Mouse (Mus musculus): ENCODE data around the gene Rnf149. TPM values are rescaled to one million over a fixed set of nuclear protein-coding genes. Genes with fewer than 3 reads are reported as not detected.
"Not testable (repeated sequence)": the region's sequence is repeated elsewhere in the genome, so short reads cannot be mapped to it uniquely, and the experiment has no call there.

Gene Rnf149
- 10 to 100 TPM; 28.3 to 28.5 TPM for total RNA-seq (2021)

DNA sequence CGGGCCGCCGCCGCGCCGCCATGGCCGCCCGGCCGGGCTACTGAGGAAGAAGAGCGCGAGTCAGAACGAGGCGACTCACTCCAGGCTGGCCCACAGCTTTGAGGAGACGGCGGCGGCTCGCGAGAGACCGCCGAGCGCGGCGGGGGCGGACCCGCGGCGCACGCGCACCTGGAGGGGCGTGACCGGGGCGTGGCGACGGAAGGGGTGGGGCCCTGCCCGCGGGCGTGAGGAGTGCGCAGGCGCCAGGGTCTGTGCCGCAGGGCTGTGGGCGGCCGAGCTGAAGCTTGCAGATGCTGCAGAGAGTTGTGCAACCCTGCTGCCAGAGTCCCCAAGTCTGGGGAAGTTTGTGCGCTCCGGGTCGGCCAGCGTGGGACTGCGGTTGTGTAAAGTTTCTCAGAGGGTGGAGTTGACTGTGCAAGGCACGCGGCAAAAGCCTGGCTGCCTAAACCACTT lies at the start of gene Rnf149:
Gene Rnf149 (minus strand): TSS at position 153 of the 453 bp plus-strand sequence.
- intact Hi-C loops (cut with DNase I), result loop anchor here (2.0 kb wide), 1 partner anchor 74 kb away; the partner anchor contains the start of gene Creg2
- DNase-seq (ENCODE audit: low spot score in 2 of 2), result peak; percentile 96 to 98

DNA sequence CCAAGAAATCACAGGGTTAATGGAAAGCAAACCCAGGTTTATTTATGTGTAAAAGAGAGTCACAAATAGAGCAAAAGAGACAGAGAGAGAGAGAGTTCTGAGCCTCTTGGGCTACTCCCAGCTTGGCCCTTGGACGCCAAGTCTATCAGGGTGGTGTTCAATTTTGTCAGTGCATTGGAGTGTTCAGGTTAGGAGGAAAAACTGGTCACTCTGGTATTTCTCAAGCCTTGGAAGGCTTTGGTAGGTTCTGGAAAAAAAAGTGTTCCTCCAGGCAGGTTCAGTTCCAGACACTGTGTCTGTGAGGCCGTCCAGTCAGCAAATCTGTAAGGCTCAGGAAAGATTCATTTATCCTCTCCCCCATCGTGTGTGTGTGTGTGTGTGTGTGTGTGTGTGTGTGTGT lies 48.3 kb upstream of the Rnf149 start:
- intact Hi-C loops (cut with DNase I), result no loop called here
- DNase-seq (ENCODE audit: low spot score in 2 of 2), result no peak

DNA sequence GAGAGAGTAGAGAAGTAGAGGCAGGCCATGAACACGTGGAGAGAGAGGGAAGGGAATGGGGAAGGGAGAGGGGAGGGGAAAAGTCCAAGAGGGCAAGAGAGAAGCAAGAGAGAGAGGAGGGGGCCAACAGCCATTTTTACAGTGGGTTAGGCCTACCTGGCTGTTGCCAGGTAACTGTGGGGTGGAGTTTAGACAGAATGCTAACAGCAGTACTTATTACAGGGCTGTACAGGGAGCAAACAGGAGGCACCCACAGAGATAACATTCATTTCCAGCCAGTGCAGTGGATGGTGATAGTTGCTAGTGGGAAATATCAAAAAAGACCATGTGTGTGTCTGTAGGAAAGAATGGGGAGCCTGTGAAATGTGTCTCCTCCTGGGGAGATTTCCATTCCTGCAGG lies 46.5 kb upstream of the Rnf149 start:
- no peak for DNase-seq (ENCODE audit: low spot score in 2 of 2)
- intact Hi-C loops (cut with DNase I), result no loop called here

DNA sequence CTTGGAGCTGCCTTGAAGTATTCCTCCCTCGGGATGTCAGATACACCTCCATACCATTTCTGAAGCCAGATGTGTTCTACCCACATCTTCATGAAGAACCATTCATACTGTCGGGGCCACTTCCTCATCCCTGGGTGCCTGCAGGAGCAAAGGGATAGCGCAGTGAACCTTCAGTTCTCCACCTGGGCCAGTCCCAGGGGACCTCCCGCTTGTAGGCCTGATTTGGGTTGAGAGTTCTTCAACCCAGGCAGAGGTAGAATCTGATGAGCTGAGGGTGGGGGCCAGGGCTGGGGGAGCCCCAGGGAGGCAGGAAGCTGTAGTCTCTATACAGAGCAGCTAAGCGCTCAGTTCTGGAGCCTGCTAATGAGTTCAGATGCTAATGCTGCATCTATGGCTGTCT lies 45.9 kb upstream of the Rnf149 start:
- no peak for DNase-seq (ENCODE audit: low spot score in 2 of 2)
- intact Hi-C loops (cut with DNase I), result no loop called here

DNA sequence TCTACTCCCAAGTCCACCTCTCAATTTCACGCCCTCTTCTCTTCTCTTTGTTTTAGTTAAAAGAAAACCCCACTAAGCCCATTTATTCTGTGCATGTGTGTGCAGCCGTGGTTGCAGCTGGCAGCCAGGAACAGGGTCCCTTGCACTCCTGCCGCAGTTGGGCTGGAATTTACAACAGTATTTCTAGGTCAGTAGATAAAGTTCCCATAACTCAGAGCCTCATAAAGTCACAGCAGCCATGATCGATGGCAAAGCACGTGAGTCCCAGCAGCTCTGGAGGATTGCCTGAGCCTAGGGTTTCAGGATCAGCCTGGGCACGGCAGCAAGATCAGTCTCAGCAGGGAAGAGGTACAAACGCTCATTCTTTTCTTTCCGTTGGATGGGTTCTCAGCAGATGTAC lies 41.3 kb upstream of the Rnf149 start:
- intact Hi-C loops (cut with DNase I), result no loop called here
- DNase-seq (ENCODE audit: low spot score in 2 of 2), result no peak

DNA sequence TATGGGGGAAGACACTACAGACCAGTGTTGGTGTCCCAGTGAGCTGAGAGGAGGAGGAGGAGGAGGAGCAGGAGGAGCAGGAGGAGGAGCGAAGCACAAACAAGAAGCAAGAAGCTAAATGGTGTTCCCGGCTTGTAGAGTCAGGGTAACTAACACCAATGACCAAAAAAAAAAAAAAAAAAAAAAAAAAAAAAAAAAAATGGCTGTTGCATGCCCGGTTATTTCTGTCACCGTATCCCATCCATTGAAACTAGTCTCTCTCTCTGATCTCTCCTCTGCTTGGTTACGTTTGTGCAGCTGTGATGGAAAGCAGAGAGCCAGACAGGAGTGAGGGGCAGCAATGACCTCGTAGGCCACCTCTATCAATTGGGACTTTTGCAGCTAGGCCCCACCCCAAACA lies 38.3 kb upstream of the Rnf149 start:
- DNase-seq (ENCODE audit: low spot score in 2 of 2), result no peak
- intact Hi-C loops (cut with DNase I), result loop anchor here (1.0 kb wide), 1 partner anchor 35 kb away; no protein-coding TSS in a partner anchor

DNA sequence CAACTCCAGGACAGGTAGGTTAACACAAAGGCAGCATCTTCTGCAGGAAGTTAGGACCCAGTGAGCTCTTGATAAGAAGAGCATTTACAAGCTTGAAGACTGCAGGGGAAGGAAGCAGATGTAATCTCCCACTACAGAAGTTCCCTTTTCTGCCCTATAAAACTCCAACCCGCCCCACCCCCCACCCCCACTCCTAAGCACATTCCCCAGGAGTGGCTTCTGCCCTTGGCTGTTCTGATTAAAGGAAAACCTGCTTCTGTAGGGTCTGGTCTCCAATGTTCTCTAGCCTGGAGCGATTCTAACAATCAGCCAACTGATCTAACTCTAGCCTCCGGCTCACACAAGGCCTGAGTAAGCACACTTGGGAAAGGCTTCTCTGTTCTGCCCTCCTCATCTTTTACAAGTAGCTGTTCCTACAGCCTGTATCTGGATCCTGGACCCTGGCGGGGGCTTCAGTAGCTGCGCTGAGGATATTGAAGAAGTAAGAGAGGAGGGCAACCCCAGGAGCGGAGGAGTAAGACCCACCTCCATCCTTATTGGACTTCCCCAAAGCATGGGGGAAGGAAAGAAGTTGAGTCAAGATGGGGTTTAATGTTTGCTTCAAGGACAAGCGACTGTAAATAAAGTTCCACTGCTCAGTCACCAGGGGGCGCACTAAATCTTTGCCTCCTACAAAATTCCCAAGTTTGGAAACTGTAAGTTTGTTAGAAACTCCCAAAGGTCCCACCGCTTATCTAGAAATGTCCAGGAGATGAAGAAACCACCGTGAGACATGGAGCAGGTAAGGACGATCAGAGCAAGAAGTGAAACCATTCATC lies 37.5 kb upstream of the Rnf149 start:
- peak in 1 of 2 experiments; percentile 30 for DNase-seq (ENCODE audit: low spot score in 2 of 2)
- intact Hi-C loops (cut with DNase I), result loop anchor here (1.0 kb wide), 1 partner anchor 36 kb away; no protein-coding TSS in a partner anchor

DNA sequence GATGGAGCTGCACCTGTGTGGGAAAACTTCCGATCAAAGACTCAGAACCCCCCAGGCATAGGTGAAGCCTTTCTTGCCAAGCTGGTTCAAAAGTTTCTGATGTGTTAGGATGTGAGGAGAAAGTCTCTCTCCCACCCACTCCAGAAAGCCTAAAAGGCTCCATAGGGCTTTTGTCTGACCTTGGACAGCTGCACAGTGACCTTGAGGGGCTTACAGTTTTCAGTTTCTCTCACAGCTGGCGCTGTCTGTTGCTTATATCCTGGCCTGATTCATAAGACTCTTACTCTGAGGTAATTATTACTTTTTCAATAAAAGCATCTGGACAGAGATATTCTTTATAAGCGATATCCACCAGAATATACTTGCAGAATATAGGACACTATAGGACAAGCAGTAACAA lies 35.9 kb upstream of the Rnf149 start:
- intact Hi-C loops (cut with DNase I), result no loop called here
- no peak for DNase-seq (ENCODE audit: low spot score in 2 of 2)

DNA sequence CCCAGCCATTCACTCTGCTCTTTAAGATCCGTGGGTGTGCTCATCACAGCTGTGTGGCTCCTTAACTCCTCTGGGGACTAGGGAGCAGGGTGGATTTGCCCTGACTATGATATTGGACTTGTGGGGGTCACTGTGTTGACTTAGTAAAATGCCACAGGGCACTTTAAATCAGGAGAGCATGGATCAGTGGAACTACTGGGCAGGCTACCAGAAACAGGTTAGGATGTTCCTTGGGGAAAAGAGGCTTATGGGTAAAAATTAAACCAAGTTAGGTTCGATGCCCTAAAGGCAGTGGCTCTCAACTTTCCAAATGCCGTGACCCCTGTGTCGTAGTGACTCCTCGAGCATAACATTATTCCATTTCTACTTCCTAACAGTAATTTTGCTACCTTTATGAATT lies 35.3 kb upstream of the Rnf149 start:
- intact Hi-C loops (cut with DNase I), result no loop called here
- no peak for DNase-seq (ENCODE audit: low spot score in 2 of 2)

DNA sequence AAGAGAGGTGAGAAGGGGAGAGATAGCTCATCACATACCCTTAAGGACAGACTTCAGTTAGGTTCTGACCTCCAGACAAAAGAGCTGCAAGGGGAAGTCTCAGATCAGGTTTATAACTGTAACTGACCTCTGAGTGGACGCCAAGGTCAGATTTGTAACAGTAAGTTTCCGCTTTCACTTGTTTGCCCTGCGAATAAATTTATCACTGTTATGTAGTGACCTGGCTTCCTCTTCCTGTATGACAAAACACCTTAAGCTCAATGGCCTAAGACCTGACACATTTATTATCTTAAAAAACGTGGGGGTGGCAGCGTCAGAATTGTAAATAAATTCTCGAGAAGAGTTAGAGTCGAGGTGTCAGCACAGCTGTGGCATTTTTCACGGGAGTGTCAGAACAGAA lies 31.3 kb upstream of the Rnf149 start:
- intact Hi-C loops (cut with DNase I), result no loop called here
- DNase-seq (ENCODE audit: low spot score in 2 of 2), result no peak

DNA sequence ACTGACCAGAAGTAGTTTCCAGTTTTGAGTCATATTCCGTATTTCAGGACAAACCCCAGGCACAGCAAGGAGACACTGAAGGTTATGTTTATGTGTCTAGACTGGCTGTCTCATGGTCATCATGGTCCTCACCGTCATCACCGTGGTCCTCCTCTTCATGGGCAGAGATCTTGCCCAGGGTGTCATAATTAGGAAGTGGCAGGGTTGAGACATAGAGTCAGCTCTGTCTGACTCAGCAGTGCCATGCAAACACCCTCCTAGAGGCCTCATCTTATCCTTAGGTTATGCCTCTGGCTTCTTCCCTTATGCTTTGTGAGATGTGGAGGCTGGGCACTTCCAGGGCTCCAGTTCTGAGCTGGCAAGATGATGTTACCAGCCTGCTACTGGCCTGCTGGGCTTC lies 25.3 kb upstream of the Rnf149 start:
- no peak for DNase-seq (ENCODE audit: low spot score in 2 of 2)
- intact Hi-C loops (cut with DNase I), result no loop called here

DNA sequence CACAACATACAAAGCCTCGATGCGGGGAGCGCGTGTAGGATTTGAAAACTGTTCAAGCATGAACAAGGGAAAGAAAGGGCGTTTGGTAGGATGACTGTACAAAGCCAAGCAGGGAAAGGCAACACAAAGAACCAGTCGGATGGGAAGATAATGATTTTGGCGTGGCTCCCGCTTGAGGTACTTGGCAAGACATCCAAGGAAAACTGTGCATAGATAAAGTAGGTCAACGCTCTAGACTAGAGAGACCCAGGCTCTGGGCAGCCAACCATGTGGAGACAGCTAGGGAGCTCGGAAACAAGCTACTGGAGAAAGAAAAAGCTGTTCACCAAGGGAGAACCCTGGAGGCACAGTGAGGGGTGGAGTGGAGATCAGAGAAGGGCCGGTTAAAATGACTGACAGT lies 21.5 kb upstream of the Rnf149 start:
- DNase-seq (ENCODE audit: low spot score in 2 of 2), result peak in 1 of 2 experiments; percentile 51
- intact Hi-C loops (cut with DNase I), result no loop called here

DNA sequence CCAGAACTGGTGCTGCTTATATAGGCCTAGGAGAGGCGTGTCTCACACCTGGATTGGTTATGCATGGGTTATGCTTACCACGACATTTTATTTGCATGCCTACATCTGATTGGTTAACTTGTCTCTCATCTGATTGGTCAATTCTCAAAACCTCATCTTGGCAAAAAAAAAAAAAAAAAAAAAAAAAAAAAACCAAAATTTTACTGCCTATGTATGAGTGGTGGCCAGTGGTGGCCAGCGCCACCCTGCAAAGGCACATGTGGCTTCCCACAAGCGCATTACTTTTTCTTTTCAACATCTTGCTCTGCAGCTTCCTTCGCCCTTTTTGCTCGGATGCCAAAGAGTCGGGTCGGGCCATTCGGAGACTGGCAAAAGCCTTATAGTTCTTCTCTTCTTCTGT lies 19.9 kb upstream of the Rnf149 start:
- DNase-seq (ENCODE audit: low spot score in 2 of 2); intact Hi-C loops (cut with DNase I): not testable (repeated sequence)

DNA sequence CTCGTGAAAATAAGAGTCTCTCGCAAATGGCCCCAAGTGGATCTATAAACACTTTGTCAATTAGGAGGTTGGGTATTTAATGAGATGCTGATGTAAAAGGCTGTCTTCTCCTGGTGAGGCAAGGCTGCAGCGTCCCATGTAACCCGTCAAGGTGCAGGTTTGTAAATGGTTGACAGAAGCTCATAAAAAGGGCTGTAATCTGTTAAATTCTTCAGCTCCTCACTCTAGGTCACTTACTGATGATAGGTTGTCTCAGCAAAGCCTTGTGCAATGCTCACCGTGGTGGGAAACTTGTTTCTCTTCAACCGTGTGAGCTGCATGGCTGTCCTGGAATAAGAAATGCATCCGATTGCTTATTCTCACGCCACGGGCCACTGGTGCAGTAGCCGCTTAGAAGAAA lies 16.6 kb upstream of the Rnf149 start:
- no peak for DNase-seq (ENCODE audit: low spot score in 2 of 2)

DNA sequence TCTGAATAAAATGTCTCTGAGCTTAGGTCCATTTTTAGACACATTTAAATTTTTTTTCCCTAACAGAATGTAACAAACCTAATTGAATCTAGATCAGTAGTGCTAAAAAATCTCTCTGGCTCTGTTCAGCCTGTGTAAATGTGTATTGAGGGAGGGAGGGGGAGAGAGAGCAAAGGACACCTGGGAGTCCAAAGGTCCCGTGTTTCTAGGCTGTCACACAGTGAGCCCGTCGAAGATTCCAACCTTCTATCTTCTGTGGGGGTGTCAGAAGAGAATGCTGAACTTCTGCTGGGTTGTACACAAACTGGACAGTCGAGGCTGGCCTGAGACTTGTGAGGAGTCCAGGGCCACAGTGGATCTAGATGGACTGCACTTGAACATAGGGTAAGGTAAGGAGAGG lies 14.9 kb upstream of the Rnf149 start:
- intact Hi-C loops (cut with DNase I), result no loop called here
- DNase-seq (ENCODE audit: low spot score in 2 of 2), result no peak

More for the DNA sequence above, 16.6 kb upstream of the Rnf149 start:
- intact Hi-C loops (cut with DNase I), result no loop called here

DNA sequence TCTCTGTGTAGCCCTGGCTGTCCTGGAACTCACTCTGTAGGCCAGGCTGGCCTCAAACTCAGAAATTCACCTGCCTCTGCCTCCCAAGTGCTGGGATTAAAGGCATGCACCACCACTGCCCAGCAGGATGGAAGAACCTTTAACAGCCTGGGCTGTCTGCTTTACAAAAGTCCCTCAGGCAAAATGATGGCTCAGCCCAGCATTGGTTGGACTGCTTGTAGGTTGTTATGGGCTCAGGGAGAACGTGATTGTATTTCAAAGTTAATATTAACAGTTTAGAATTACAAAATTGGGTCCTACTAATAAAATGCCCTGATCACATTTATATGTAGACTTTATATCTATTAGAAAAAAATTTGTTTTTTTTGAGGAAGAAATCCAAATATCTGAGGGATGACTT lies 14.4 kb upstream of the Rnf149 start:
- DNase-seq (ENCODE audit: low spot score in 2 of 2); intact Hi-C loops (cut with DNase I): not testable (repeated sequence)

DNA sequence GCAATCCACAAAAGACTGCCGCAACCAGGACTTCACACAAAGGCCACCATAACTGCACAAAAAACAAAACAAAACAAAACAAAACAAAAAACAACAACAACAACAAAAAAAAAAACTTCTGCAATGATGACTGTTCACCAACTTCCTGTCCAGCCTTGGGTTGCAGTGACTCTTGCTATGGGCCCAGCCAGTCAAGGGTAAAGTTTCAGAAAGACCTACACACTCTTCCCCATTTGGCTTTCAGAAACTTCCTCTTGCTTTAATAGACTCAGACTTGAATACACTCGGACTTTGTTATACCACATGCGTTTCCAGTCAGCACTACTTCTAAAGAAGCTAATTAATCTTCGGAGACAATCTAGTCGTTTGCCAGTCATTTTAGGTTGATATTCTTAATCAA lies 13.0 kb upstream of the Rnf149 start:
- DNase-seq (ENCODE audit: low spot score in 2 of 2), result no peak
- intact Hi-C loops (cut with DNase I), result no loop called here

DNA sequence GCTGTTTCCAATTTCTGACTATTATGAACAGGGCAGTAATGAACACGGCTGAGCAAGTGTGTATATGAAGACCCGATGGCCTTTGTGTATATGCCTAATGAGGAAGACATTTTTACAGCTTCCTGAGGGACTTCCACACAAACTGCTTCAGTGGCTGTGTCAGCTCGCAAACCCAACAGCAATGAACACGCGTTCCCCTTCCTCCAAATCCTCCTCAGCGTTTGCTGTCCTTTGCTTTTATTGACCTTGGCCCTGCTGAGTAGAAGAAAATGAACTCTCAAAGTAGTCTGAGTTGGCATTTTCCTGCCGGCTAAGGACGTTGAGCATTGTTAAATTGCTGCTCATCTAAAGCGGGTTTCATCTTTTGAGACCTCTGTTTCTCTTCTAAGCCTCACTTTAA lies 8.2 kb upstream of the Rnf149 start:
- DNase-seq (ENCODE audit: low spot score in 2 of 2), result no peak
- intact Hi-C loops (cut with DNase I), result no loop called here

DNA sequence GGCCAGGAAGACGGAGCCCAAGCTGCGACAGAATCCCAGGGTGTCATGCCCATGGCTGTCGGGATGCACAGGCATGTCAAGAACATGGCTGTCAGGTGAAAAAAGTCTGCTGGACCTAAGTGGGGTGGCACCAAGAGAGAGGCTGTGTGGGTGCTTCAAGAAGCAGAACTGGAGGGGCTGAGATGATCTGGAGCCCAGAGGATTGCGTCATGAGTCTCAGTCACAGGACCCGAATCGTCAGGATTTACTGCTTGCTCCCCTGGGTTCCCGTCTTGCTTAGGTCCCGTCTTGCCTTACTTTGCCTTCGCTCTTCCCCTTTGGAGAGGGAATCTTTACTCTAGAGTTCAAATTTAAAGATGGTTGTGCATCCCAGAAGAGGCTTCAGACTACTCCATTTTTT lies 6.0 kb upstream of the Rnf149 start:
- no peak for DNase-seq (ENCODE audit: low spot score in 2 of 2)

DNA sequence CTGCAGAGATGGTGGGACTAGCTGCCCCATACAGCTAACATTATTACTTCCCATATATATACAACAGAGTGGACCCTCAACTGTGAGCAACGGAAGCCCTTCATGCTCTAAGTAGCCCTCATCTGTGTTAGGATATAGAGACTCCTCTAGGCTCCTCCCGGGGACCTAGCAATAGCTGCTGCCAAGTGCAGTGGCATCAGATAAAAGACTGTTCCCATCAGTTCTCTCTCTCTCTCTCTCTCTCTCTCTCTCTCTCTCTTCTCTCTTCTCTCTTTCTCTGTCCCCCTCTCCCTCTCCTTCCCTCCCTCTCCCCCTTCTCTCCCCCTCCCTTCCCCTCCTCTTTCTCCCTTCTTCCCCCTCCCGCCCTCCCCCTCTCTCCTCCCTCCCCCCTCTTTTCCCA lies 4.0 kb upstream of the Rnf149 start:
- DNase-seq (ENCODE audit: low spot score in 2 of 2), result no peak
- intact Hi-C loops (cut with DNase I), result no loop called here

More for the DNA sequence above, 6.0 kb upstream of the Rnf149 start:
- intact Hi-C loops (cut with DNase I), result no loop called here

DNA sequence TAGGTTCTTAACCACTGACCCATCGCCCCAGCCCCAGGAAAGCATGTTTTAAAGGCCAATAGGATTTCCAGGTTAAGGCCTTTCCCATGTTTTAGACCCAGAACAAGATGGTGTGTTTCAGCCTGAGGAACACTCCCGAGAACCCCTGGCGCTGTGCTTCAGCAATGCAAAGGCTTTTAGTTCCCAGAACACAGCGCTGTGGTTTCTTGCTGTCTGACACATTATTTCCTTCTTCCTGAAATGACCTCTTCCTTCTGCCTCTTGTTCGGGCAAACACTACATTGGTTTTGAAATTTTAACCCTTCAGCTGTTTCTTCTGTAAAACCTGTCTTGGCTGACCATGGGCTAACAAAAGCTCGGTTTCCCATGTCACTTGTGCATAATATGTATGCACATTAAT lies 1.9 kb upstream of the Rnf149 start:
- intact Hi-C loops (cut with DNase I), result no loop called here
- no peak for DNase-seq (ENCODE audit: low spot score in 2 of 2)

DNA sequence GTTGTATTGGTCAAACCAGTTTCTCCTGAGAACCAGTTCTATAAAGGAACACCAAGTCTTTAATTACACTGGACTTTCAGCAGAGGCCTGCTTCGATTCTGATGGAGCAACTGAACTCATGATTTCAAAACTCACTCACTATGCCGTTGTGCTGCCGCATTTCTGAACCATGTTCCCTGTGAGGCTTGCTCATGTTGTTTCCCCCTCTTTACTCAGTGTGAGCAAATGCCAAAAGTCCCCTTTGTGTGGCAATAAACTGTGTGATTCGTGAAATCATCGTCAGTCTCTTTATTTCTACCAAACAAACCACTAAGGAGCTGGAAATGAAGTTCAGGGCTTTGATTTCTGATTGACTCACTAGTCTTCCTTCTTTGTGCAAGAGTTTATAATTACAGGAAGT lies 1.2 kb upstream of the Rnf149 start:
- intact Hi-C loops (cut with DNase I), result no loop called here
- DNase-seq (ENCODE audit: low spot score in 2 of 2), result no peak
